Mouse (Mus musculus): ENCODE data around the gene Myrip. TPM values are rescaled to one million over a fixed set of nuclear protein-coding genes. Genes with fewer than 3 reads are reported as not detected.

The Myrip gene
- total and polyA plus RNA-seq, 3 experiments: 0.03 TPM; not detected in 2

DNA sequence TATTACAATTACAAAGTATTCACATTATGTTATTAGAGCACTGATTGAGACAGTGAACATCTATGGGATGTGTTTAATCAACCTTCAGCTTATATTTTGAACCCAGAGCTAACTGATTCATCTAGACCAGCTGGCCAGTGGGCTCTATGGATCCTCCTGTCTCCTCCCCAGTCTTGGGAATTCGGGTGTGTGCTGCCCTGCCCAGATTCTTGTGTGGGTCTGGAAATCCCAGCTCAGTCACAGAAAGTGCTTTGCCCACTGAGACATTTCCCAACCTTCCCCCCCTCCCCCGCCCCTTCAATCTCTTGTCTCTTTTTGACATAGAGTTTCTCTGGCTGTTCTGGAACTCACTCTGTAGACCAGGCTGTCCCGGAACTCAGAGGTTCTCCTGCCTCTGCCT, 217.6 kb downstream of the Myrip start:
- Histone ChIP-seq H3K9me3 (replicated peaks; ENCODE audit: insufficient read depth, low read length) (no peaks in the 10 kb centered on the region), H3K36me3 (ENCODE audit: control insufficient read depth in 1 of 2, insufficient read depth in 2 of 2, low read length in 2 of 2) (no peaks in the 10 kb centered on the region), H3K27ac (ENCODE audit: control insufficient read depth, low read depth, low read length) (no peak overlapping the region), H3K4me1 (ENCODE audit: control insufficient read depth in 1 of 2, insufficient read depth in 2 of 2, low read length in 2 of 2) (no peaks in the 10 kb centered on the region), H3K9ac (ENCODE audit: control insufficient read depth, low read depth, low read length, poor library complexity, severe bottlenecking) (no peak overlapping the region), H3K79me2 (ENCODE audit: control insufficient read depth, insufficient read depth, low read length, poor library complexity) (no peaks in the 10 kb centered on the region), H3K4me3 (ENCODE audit: control insufficient read depth in 1 of 2, insufficient read depth in 1 of 2, low read depth in 2 of 2, low read length in 2 of 2) (no peak overlapping the region), H3K27me3 (ENCODE audit: control insufficient read depth in 1 of 2, insufficient read depth in 2 of 2, low read length in 2 of 2) (no peaks in the 10 kb centered on the region; a peak in 1 of 4 replicates)
- no peak for DNase-seq (ENCODE audit: low read depth, low spot score)
- TF ChIP-seq ZNF384 (IDR thresholded peaks at IDR 0.05; ENCODE audit: low read depth, low read length) (no peak), CHD2 (IDR thresholded peaks at IDR 0.05; ENCODE audit: low read length) (no peak), POLR2AphosphoS5 (IDR thresholded peaks at IDR 0.05; ENCODE audit: borderline replicate concordance, low read depth, low read length) (no peak), ZC3H11A (IDR thresholded peaks at IDR 0.05; ENCODE audit: low read depth, low read length) (no peak), RCOR1 (IDR thresholded peaks at IDR 0.05; ENCODE audit: low read depth, low read length) (no peak), SIN3A (IDR thresholded peaks at IDR 0.05; ENCODE audit: low read length) (no peak), MAZ (IDR thresholded peaks at IDR 0.05; ENCODE audit: low read depth, low read length) (no peak), KAT2A (conservative IDR thresholded peaks at IDR 0.05; ENCODE audit: low read depth, low read length) (no peak), POLR2AphosphoS2 (IDR thresholded peaks at IDR 0.05; ENCODE audit: low read length) (no peak), POLR2A (IDR thresholded peaks at IDR 0.05; ENCODE audit: control insufficient read depth in 1 of 2, insufficient read depth in 1 of 2, low read depth in 1 of 2, low read length in 2 of 2, poor library complexity in 1 of 2) (no peak), ELF1 (IDR thresholded peaks at IDR 0.05; ENCODE audit: low read depth, low read length) (no peak), EP300 (IDR thresholded peaks at IDR 0.05; ENCODE audit: low read depth in 1 of 2, low read length in 2 of 2) (no peak), NELFE (IDR thresholded peaks at IDR 0.05; ENCODE audit: low read depth, low read length) (no peak), NRF1 (IDR thresholded peaks at IDR 0.05; ENCODE audit: insufficient read depth, low read depth, low read length, poor library complexity, severe bottlenecking) (no peak), BHLHE40 (IDR thresholded peaks at IDR 0.05; ENCODE audit: borderline replicate concordance, low read depth, low read length) (no peak), USF1 (IDR thresholded peaks at IDR 0.05; ENCODE audit: low read depth, low read length) (no peak)

DNA sequence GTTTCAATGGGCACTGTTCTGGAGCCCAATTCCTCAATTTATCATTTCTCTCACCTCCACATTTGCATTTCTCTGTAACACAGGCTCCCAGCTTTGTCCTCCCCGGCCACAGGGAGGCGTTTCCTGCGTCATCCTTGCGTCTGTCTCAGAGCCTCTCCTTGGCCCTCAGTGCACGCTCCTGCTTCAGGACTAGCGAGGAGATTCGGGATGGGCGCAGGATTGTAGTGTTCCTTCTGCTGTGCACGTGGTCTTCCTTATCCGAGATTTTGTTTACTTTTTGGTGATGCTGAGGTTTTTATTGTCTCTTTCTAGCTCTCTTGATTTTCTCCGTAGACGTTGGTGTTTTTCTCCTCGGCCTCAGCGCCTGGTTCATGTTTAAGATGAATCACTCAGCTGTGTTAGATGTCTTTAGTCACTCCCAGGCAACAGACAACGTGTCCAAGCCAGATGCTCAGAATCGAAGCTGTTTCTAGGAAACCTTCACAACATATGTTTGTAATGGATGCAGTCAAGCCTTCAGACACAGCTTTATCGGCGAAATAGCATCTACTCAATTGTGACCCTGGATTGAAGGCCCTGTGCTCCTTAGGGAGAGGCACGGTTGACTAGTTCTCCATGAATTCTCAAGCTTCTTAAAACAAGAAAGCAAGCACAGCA, 218.3 kb downstream of the Myrip start:
- Histone ChIP-seq H3K79me2 (ENCODE audit: control insufficient read depth, insufficient read depth, low read length, poor library complexity) (no peaks in the 10 kb centered on the region), H3K27me3 (ENCODE audit: control insufficient read depth in 1 of 2, insufficient read depth in 2 of 2, low read length in 2 of 2) (no peaks in the 10 kb centered on the region; a peak in 1 of 4 replicates), H3K9me3 (replicated peaks; ENCODE audit: insufficient read depth, low read length) (no peaks in the 10 kb centered on the region), H3K4me1 (ENCODE audit: control insufficient read depth in 1 of 2, insufficient read depth in 2 of 2, low read length in 2 of 2) (no peaks in the 10 kb centered on the region), H3K36me3 (ENCODE audit: control insufficient read depth in 1 of 2, insufficient read depth in 2 of 2, low read length in 2 of 2) (no peaks in the 10 kb centered on the region), H3K4me3 (ENCODE audit: control insufficient read depth in 1 of 2, insufficient read depth in 1 of 2, low read depth in 2 of 2, low read length in 2 of 2) (no peak overlapping the region), H3K9ac (ENCODE audit: control insufficient read depth, low read depth, low read length, poor library complexity, severe bottlenecking) (no peak overlapping the region), H3K27ac (ENCODE audit: control insufficient read depth, low read depth, low read length) (no peak overlapping the region)
- DNase-seq (ENCODE audit: low read depth, low spot score): no peak
- TF ChIP-seq GATA1 (IDR thresholded peaks at IDR 0.05; ENCODE audit: low read depth, low read length) (no peak), BHLHE40 (IDR thresholded peaks at IDR 0.05; ENCODE audit: borderline replicate concordance, low read depth, low read length) (no peak), GABPA (IDR thresholded peaks at IDR 0.05; ENCODE audit: low read depth, low read length) (no peak), RCOR1 (IDR thresholded peaks at IDR 0.05; ENCODE audit: low read depth, low read length) (no peak), JUND (IDR thresholded peaks at IDR 0.05; ENCODE audit: low read depth, low read length) (no peak), MAZ (IDR thresholded peaks at IDR 0.05; ENCODE audit: low read depth, low read length) (no peak), CTCF (IDR thresholded peaks at IDR 0.05 in 2 of 3, conservative IDR thresholded peaks at IDR 0.05 in 1 of 3; ENCODE audit: control insufficient read depth in 1 of 3, insufficient read depth in 1 of 3, low read depth in 2 of 3, low read length in 3 of 3, poor library complexity in 1 of 3, severe bottlenecking in 1 of 3) (no peak), ZKSCAN1 (IDR thresholded peaks at IDR 0.05; ENCODE audit: low read depth, low read length) (no peak), MEF2A (IDR thresholded peaks at IDR 0.05; ENCODE audit: extremely low read depth, insufficient replicate concordance, low read depth, low read length, poor library complexity, severe bottlenecking) (no peak), TAL1 (IDR thresholded peaks at IDR 0.05; ENCODE audit: low read length) (no peak), MYB (IDR thresholded peaks at IDR 0.05; ENCODE audit: low read depth, low read length) (no peak), MYC (IDR thresholded peaks at IDR 0.05; ENCODE audit: low read depth, low read length) (no peak), TBP (IDR thresholded peaks at IDR 0.05; ENCODE audit: low read depth, low read length) (no peak), CHD1 (IDR thresholded peaks at IDR 0.05; ENCODE audit: low read depth, low read length) (no peak), POLR2AphosphoS5 (IDR thresholded peaks at IDR 0.05; ENCODE audit: borderline replicate concordance, low read depth, low read length) (no peak), E2F4 (IDR thresholded peaks at IDR 0.05; ENCODE audit: borderline replicate concordance, low read depth, low read length) (no peak), UBTF (IDR thresholded peaks at IDR 0.05; ENCODE audit: borderline replicate concordance, insufficient read depth, low read depth, low read length) (no peak)

Data from MEL (cell line).